Mouse (Mus musculus) layer of hippocampus, postnatal 25 days (tissue): ENCODE data around the gene Pcx. TPM values are rescaled to one million over a fixed set of nuclear protein-coding genes. Genes with fewer than 3 reads are reported as not detected.

Experiments used
- microRNA-seq, 2 experiments: library from miRNA; unstranded; fragments of <30 nt; microRNA quantifications; one replicate each; pipeline ENCODE4 v1.2.0; 2021
- total RNA-seq, 2 experiments: library from RNA; stranded (reverse); gene quantifications; 2 replicates each; pipeline ENCODE4 v1.2.3; 2021

Pcx gene
- total RNA-seq, 2 experiments from 2014 or later: 66.6 to 70.6 TPM

Small RNA genes within 50 kb of the gene (microRNA-seq; reads per million reads assigned to microRNA genes)
- gene Mir6986: 7.5 to 8.4 reads per million in 2 experiments

Other genes starting within 250 kb of the Pcx start
- 10 to 100 TPM; 45.4 to 48.5 TPM for gene Ssh3, start 241.3 kb upstream of the Pcx start, total RNA-seq
- 10 to 100 TPM; 59.6 to 66.3 TPM for gene Ankrd13d, start 227.3 kb upstream of the Pcx start, total RNA-seq
- 100 to 1,000 TPM; 185 to 186 TPM for gene Grk2, start 204.2 kb upstream of the Pcx start, total RNA-seq
- gene Kdm2a, start 112.2 kb upstream of the Pcx start, total RNA-seq: 10 to 100 TPM; 70.6 to 85.0 TPM
- 1 to 10 TPM in 1 of 2 experiments, under 1 TPM in 1; 0.87 to 1.2 TPM for gene Rhod, start 71.0 kb upstream of the Pcx start, total RNA-seq
- 10 to 100 TPM; 29.5 to 31.8 TPM for gene Syt12, start 33.0 kb upstream of the Pcx start, total RNA-seq
- not detected for gene 2010003K11Rik, start 11.9 kb upstream of the Pcx start, total RNA-seq
- gene Lrfn4, start 105.2 kb downstream of the Pcx start, total RNA-seq: 10 to 100 TPM; 40.9 to 41.6 TPM
- 10 to 100 TPM; 21.4 to 24.2 TPM for gene Rce1, start 115.2 kb downstream of the Pcx start, total RNA-seq
- gene Gm960, start 188.2 kb downstream of the Pcx start, total RNA-seq: 1 to 10 TPM; 1.1 to 2.5 TPM
- gene Sptbn2, start 200.7 kb downstream of the Pcx start, total RNA-seq: 100 to 1,000 TPM; 615 to 659 TPM
- 10 to 100 TPM; 18.2 to 18.8 TPM for gene Rbm4b, start 246.0 kb downstream of the Pcx start, total RNA-seq